Mouse (Mus musculus) urinary bladder, postnatal 14 days (tissue): ENCODE results near the gene Olfr573-ps1.

Experiments
- DNase-seq: peaks from one replicate; pipeline ENCODE4 v3.0.0; 2021; ENCODE audit warnings: low spot score

The Olfr573-ps1 gene

DNA sequence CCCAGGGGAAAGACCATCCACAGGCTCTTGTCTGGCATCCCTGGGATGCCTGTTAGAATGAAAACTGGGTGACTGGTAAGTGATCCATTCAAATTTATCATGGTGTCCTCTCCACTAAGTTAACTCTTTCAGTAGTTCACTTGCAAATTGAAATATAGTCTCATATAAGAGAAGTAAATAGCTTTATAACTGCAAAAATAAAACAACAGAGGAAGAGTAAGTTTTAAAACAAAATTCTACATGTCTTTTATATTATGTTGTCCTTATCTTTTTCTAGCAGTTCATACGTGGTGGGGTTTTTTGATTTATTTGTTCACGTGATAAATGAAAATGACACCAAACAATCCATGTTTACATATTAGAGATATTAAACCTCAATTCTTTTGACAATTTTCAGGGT is at the start of gene Olfr573-ps1:
Gene Olfr573-ps1 (minus strand): TSS at position 101 of the 400 bp plus-strand sequence.
- DNase-seq, result no peak

DNA sequence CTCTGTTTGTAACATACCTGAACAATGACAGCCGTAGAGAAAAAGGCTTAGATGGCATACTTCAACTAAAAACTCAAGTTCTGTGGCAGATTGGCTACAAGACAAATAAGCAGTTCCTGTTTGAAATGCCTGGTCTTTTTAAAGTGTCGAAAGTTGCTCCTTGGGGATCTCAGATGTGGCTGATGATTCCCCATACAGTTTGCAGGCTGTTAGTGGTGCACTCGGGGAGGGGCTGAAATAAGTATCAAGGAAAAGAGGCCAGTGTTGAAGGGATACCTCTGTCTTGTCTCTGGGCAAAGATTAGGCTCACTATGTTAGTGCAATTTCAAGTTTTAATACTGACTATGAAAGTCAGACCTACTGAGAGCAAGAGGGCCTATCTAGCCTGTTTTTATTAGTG is 46.8 kb upstream of the Olfr573-ps1 start, which contains the start of gene Olfr578:
Gene Olfr578 (minus strand): TSS at position 101 of the 400 bp plus-strand sequence.
- no peak for DNase-seq

DNA sequence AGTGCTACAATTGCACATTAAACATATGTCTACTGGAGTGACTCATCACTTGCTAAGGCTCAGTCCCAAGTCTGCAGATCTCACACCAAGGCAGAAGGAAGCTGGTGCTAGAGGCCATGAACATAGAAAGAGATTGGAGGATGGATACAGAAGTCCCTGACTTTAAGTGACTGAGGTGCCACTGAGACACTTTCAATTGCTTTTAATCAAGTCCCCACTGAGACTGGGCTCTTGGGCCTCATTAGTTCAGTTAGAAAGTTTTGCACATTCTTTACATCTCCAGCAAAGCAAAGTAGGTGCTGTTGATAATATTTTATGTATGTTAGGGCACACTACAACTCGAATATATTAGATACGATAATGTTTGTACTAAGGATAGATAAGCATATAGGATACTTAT is 33.5 kb upstream of the Olfr573-ps1 start, which contains the start of gene Olfr577:
Gene Olfr577 (minus strand): TSS at position 101 of the 400 bp plus-strand sequence.
- no peak for DNase-seq

DNA sequence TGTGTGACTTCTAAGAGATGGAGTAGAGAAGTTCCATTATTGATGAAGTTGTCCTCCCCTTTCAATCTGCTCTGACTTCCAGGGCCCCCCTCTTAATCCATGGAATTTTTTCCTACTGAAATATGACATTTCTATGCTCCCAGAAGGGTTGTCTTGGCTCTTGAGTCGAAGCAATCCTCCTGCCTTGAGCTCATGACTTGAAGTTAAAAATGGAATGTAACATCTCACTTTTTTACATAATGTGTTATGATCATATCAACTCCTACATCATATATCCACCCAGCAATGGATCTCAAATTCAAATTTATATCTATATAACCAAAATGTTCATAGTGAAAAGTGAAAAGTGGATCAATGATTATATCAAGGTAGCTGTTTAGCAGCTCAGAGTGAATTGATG is 32.0 kb upstream of the Olfr573-ps1 start:
- DNase-seq, result no peak

DNA sequence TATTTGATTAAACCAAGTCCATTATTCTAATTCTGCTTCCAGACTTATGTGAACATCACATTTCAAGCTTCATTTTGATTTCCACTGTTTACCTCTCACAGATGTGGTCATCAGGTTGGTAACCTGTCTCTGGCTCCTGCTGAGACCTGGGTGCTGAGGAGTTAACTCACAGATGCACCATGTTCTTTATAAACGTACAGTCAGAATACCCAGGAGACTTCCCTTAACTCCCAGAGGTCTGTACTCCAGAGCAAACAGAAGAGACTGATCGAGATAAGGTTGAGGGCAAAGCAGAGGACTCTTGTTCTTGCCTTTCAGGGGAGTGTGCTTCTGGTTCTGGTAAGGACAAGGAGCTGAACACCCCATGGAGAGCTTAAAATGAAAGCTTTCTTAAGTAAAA is 20.0 kb upstream of the Olfr573-ps1 start, which contains the start of gene Olfr576:
Gene Olfr576 (plus strand): TSS at position 301 of the 400 bp plus-strand sequence.
- no peak for DNase-seq

DNA sequence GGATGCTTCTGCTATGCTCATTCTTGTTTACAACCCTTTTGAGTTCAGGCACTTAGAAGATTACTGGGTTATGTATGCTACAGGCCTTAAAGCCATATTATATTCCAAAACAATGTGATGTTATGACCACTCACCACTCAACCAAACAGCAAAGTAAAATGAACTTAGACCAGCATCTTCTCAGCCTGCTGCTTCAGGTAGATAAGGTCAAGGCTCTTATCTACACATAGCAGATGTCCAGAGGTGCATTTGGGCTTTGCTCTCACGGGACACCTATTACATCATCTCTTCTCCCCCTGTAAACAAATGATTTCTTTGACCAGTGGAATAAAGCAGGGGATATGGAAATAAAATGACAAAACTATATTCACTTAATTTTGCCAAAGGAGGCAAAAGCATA is 16.2 kb upstream of the Olfr573-ps1 start, which contains the start of gene Olfr575:
Gene Olfr575 (minus strand): TSS at position 183 of the 400 bp plus-strand sequence.
- DNase-seq, result no peak

DNA sequence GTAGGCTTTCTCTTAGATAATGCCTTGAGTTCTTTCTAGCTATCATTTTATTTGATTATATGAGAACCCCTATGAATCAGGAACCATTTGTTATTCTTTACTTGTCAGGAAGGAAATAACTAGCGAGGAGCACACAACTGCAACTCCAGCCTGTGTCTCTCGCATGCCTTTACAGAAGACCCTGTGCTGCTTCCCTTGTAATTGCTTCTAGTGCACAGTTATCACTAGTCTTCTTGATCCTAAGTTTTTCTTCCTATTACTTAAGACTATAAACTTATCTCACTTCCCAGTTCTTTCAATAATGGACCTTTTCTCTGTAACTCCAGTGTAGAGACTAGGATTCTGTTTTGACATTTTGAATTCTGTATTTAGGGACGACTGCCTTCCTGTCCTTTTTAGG is 15.8 kb upstream of the Olfr573-ps1 start:
- no peak for DNase-seq

DNA sequence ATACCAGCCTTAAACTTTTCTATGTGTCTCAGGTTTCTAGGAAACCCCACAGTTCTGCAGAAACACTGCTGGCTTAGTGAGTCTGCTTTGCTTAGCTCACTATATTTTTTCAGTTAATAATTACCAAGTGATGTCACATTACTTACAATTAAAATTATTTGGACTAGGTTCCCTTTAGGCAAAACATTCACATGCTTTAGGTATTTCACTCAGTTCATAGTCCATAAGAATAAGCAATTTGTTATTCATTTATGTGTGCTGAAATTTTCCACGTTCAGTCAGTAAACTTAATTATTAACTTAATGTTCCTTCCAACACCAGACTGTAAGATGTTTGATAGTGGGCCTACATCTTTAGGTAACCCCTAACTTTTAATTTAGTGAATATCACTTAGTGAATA is 8.4 kb upstream of the Olfr573-ps1 start:
- DNase-seq, result no peak

DNA sequence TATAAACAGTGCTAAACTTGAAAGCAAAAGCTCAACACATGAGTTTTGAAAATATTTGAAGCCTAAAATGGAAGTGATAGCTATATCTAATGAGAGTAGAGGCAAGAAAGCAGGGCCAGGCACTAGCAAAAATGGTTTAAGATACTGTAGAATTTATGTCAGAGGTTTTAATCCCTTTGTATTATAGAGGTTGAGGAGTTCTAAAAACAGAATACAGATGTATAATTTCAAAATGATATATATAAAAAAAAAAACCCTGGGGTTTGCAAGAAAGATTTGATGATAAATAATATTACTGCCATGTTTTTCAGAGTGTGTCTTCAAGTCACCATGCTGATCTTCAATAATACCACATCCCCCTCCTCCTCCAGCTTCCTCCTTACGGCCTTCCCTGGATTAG is 5.8 kb upstream of the Olfr573-ps1 start, which contains the start of gene Olfr574:
Gene Olfr574 (plus strand): TSS at position 301 of the 400 bp plus-strand sequence.
- no peak for DNase-seq

DNA sequence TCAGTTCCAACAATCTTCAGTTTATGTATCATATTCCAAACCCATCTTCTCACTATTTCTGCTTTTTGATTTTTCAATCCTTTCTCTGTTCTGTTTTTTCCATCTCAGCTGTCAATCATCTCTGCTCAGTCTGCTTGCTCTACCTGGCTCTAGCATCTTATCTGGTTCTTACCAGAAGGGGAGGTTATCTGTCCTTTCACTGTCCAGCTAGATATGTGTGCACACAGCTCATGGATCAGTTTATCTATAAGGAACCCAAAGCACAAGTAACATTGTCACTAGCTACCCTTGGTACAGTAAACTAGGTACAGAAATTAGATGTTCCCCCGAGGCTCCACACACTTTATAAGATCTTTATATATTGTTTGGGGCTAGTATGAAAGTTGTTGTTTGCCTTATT is 1.0 kb upstream of the Olfr573-ps1 start:
- no peak for DNase-seq

DNA sequence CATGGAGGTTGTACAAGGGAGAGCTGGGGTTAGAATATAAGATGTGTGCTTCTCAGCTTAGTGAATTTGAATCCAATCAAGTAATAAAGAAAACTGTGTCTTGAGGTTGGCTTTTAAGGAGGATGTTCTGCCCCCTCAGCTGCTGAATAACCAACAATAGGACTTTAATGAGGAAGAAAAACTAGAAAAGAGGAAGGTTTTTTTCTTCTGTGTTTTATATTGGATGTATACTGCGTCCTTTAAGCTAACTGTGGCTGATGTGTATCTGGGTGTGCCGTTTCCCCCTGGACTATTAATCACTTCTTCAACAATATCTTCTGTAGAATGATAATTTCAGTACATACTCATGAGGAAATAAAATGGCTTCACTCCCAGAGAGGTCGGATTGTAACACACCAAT is 15.3 kb downstream of the Olfr573-ps1 start:
- DNase-seq, result no peak

DNA sequence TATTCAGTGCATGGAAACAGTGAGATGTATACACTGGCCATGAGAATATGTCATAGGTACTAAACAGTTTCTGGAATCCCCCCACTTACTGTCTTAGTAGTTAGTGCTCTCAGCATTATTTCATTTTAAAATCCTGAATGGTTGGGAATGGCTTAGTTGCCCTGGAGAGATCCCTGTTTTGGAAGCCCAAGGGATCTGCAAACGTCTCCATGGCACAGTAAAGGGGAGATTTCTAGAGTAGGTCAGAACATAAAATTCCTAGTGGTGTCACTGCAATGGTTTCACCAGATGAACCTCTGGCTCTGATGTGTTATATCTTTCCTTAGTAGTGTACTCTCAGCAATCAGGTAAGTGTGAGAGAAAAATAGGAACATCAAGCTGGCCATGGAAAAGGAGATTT is 18.3 kb downstream of the Olfr573-ps1 start, which contains the start of gene Olfr572:
Gene Olfr572 (plus strand): TSS at position 301 of the 400 bp plus-strand sequence.
- DNase-seq, result no peak

DNA sequence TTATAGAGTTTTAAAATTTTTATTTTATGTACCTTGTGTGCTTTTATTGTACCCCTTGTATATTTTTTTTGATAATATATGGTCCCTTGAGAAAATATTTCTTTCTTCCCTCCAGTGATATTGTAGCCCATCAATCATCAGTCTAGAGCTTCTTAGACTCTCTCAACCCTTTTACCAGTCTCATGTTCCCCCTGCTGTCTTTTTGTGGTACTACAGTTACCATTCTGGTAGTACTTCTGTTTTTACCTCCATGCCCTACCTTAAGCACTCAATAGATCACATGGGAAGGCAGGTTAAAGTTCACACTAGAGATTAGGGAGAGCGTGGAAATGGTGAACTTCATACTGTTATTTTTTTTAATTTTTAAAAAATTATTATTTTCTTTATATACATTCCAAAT is 22.7 kb downstream of the Olfr573-ps1 start:
- no peak for DNase-seq

DNA sequence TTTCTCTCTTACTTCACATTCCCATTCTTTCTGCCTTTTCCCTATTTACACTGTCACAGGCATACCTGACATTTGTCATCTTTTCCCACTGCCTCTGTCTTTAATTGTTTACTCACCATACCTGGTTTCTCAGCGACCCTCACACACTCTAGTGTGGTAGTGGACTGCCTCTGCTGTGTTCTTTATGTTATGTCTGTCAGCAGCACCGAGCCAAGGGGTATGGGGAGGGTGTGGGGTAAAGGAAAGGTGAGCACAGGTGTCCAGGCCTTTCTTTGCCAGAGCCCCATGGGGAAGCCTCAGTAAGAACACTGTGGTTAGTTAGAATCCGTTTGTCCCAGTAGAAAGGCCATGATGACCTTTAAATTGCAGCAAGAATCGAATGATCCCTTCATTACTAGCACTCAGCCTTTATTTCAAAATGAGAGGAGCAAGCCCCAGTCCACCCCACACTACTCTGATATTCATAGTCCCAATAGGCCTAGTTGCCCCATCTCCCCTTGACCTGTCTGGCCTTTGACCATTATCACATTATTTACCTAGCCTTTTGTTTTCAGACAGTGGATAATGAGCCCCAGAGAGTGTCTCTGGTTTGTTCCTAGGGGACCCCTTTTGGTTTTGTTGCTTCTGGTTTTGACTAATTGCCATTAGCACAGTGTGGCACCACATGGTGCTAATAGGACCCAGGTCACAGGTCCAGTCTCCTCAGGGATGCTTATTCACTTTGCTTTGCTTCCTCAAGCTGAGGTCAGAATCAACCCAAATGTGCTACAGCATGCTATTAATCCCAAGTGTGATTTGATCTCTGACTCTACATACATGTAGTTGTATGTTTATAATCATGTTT is 25.1 kb downstream of the Olfr573-ps1 start, which contains the start of gene Olfr571:
Gene Olfr571 (minus strand): TSS at position 505 of the 844 bp plus-strand sequence.
- DNase-seq, result no peak

DNA sequence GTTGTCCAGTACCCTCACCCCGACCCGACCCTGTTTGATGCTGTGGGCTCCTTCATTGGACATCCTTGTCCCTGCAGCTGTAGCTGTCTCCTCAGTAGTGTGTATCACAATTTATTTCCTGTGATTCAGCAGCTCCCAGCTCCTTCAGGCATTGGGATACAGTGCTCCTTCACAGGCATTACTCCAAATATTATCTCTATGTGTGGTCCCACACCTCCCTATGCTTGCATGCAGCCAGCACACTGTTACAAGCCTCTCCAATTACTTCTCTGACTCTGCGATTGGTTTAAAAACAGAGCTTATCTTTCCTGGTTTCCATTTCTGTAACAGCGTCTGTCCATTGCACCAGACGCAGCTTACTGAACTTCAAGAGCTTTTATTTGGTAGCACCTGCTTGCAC is 26.0 kb downstream of the Olfr573-ps1 start:
- no peak for DNase-seq

DNA sequence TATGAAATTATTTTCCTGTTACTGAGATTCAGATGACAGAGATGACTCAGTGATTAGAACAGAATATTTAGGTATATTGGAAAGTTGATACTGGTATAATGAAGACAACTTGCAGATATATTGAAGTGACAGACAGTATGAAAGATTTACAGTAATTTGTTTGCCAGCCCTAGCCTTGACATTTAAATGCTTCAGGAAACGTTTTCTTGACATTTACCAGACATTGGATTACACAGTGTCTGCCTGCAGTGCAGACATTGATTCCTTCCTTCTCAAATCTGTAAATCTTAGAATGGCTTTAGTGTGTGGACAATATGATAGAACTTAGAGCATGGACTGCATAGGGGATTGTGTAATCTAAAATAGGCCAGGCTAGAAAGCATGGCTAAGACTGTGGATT is 27.1 kb downstream of the Olfr573-ps1 start:
- no peak for DNase-seq
